Mouse (Mus musculus) heart, embryonic 12.5 days (tissue): ENCODE measurements around the gene Gm3453. TPM values are rescaled to one million over a fixed set of nuclear protein-coding genes. Genes with fewer than 3 reads are reported as not detected.
"Not testable (repeated sequence)": the region's sequence is repeated elsewhere in the genome, so short reads cannot be mapped to it uniquely, and the experiment has no call there.

Experiments used
- ATAC-seq: fragments of 200-750 bp; cut with Nextera tagmentation; 2 replicates; pipeline ENCODE4 v1.8.0; 2017; ENCODE audit warnings: moderate TSS enrichment, moderate library complexity; ENCODE audit not compliant: insufficient number of reproducible peaks, low FRiP score
- H3K27ac ChIP-seq: fragments of 300-500 bp; sonication (generic); 2 replicates; pipeline ENCODE4 v1.5.1; 2016; ENCODE audit warnings: mild to moderate bottlenecking, moderate library complexity; ENCODE audit not compliant: poor library complexity, severe bottlenecking
- H3K27me3 ChIP-seq: fragments of 300-500 bp; sonication (generic); replicated peaks from 2 replicates; pipeline ENCODE4 v1.6.1; 2016; ENCODE audit warnings: mild to moderate bottlenecking, moderate library complexity
- H3K36me3 ChIP-seq: fragments of 300-500 bp; sonication (generic); 2 replicates; pipeline ENCODE4 v1.6.1; 2016; ENCODE audit warnings: mild to moderate bottlenecking, moderate library complexity
- H3K4me1 ChIP-seq: fragments of 300-500 bp; sonication (generic); replicated peaks from 2 replicates; pipeline ENCODE4 v1.6.1; 2016; ENCODE audit warnings: mild to moderate bottlenecking
- H3K4me2 ChIP-seq: fragments of 300-500 bp; sonication (generic); 2 replicates; pipeline ENCODE4 v1.6.1; 2016; ENCODE audit warnings: mild to moderate bottlenecking, moderate library complexity
- H3K4me3 ChIP-seq: fragments of 300-500 bp; sonication (generic); 2 replicates; pipeline ENCODE4 v1.5.1; 2016; ENCODE audit warnings: mild to moderate bottlenecking
- H3K9ac ChIP-seq: fragments of 300-500 bp; sonication (generic); 2 replicates; pipeline ENCODE4 v1.6.1; 2016; ENCODE audit warnings: mild to moderate bottlenecking, moderate library complexity
- H3K9me3 ChIP-seq: fragments of 300-500 bp; sonication (generic); replicated peaks from 2 replicates; pipeline ENCODE4 v1.6.1; 2016; ENCODE audit warnings: mild to moderate bottlenecking, moderate library complexity
- WGBS: fragments of 180-500 bp; shearing (Covaris S2); methylation state at CpG from one replicate; pipeline ENCODE4 v1.1.7; 2016; 5-methylcytosine and 5-hydroxymethylcytosine counted together
- polyA plus RNA-seq: library from polyadenylated mRNA; unstranded; fragments of >200 nt; fragmentation: Nextera tagmentation; extraction: Ambion mirVana; gene quantifications from 2 replicates; pipeline ENCODE4 v1.2.1, GENCODE M21; 2016

The Gm3453 gene
- polyA plus RNA-seq = not detected in 2 replicates

DNA sequence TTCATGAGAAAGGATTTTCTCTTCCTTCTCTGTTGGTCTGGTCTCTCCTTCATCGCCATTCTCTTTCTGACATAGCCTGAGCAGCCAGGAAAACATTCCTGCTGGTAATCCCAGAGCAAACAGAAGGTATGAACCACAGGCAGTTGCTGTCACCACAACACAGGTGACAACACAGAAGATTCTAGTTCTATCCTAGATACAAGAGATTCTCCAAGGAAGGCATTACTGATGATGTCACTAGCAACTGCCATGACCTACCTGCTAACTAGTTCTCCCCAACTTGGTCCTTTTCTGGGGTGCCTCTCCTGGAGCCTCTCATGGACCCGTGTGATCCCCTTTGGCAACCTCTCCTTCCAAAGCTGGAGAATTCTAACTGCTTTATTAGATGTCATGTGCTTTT lies at the start of gene Gm3453:
TSS of gene Gm3453 (minus strand) at position 101 of the 400 bp plus-strand sequence.
- H3K36me3 ChIP-seq, H3K27ac ChIP-seq, ATAC-seq, H3K9me3 ChIP-seq, H3K9ac ChIP-seq, H3K4me3 ChIP-seq, H3K4me1 ChIP-seq, H3K4me2 ChIP-seq, H3K27me3 ChIP-seq: not testable (repeated sequence)
- 54% methylated on average over 2 of the region's 2 CpGs for WGBS

DNA sequence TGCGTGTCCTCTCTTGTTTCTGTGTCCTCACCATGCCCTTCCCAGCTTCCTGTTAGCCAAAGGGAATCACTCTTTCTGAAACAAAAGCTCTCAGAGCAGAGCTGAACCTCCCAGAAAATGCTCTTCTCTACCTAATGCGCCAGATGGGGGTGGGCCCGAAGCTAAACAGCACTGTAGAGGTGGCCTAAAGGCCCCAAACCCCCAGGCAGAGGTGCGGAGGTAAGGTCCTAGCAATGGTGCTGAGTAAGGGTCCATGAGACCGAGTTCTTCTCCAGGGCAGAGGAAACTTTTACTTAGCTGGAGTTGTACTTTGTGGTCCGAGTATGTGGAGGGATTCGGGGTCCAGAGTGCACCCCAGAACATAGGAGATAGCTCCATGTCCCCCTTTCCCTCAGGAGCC lies 8.2 kb upstream of the Gm3453 start:
- not testable (repeated sequence) for H3K9ac ChIP-seq, H3K27me3 ChIP-seq, H3K4me3 ChIP-seq, H3K4me1 ChIP-seq, H3K36me3 ChIP-seq, H3K9me3 ChIP-seq, ATAC-seq, H3K27ac ChIP-seq, H3K4me2 ChIP-seq
- 79% methylated on average over 7 of the region's 7 CpGs for WGBS

DNA sequence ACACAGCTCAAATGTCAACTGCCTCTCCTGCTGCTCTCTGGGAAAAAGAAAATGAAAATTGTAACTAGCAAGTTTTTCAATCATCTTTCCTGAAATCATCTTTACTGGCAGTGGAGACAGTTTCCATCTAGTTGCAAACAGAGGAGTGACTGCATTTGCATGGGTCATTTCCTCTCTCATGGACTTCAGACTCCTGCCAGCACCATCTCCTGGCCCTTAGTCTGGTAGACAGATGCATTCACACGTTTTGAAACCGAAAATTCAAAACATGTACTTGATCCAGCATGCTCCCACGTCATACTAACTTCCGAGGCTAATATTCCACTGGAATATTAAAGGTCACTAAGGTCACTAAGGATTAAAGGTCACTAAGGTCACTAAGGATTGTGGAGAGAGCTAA lies 16.5 kb downstream of the Gm3453 start:
- not testable (repeated sequence) for H3K27me3 ChIP-seq, H3K4me3 ChIP-seq, H3K4me1 ChIP-seq, H3K4me2 ChIP-seq, ATAC-seq, H3K9me3 ChIP-seq, H3K9ac ChIP-seq, H3K27ac ChIP-seq, H3K36me3 ChIP-seq
- 56% methylated on average over 4 of the region's 4 CpGs for WGBS

DNA sequence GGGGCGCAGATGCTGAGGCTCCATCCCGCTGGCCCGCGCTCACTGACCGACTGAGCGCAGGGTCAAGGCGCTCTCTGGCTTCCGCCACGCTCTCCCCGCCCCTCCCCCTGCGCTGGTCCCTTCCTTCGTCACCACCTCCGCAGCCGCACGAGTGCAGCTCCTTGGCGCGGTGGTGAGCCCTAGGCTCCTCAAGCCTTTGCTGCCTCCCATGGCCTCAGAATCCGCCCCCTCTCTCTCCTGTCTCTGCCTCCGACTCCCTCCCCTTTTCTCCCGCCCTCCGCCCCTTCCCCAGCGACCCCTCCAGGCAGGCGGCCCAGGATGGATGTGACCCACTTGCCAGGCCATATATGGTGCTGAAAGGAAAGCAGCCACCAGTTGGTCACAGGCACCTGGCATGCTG lies 17.3 kb downstream of the Gm3453 start, which contains the start of gene Gm3248:
TSS of gene Gm3248 (minus strand) at position 111 of the 400 bp plus-strand sequence.
- not testable (repeated sequence) for H3K4me1 ChIP-seq, H3K27ac ChIP-seq, H3K36me3 ChIP-seq, H3K27me3 ChIP-seq, ATAC-seq, H3K9me3 ChIP-seq
- Histone ChIP-seq H3K4me3 (peak within 1 kb of the TSS; percentile 58), H3K9ac (peak within 1 kb of the TSS; percentile 69), H3K4me2 (peak within 1 kb of the TSS; percentile 93)
- WGBS = 0% methylated on average over 12 of the region's 23 CpGs

DNA sequence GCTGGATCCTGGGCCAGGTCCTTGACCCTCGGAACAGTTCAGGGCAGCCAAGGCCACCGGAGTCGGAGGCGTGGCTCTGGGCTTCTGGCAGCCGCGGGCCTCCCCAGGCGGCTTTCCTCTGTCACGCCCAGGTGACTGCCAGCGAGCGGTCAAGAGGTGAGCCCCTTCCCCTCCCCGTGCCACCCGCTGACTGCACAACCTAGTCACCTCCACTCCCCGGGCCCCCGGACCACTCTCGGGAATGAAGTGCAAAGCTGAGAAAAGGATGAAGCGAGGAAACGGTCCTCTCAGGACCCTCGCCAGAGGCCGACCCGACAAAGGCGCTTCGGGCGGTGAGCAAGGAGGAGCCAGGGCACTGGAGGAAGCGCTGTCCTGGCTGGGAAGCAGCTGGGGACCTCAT lies 17.8 kb downstream of the Gm3453 start:
- H3K27me3 ChIP-seq, H3K27ac ChIP-seq: not testable (repeated sequence)

DNA sequence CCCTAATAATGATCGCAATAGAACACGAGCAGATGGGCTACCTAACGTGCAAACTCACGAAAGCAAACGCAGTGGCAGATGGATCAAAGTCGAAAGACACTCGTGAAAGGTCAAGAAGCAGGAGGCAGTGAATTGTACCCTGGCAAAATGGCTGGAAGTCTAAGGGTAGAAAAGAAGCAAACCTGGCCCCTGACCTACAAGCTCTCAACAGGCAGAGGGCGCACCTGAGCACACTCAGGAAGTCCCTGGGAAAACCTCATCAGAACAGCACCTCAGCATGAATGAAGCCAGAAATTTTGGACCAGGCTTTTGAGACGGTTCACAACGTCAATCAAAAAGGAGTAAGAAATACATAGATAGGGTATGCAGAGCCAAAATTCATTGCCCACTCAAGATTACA lies 18.5 kb downstream of the Gm3453 start:
- not testable (repeated sequence) for H3K9ac ChIP-seq, H3K36me3 ChIP-seq, ATAC-seq, H3K4me2 ChIP-seq, H3K9me3 ChIP-seq, H3K4me1 ChIP-seq, H3K4me3 ChIP-seq, H3K27me3 ChIP-seq, H3K27ac ChIP-seq
- 9% methylated on average over 6 of the region's 10 CpGs for WGBS

More for the DNA sequence above, 17.8 kb downstream of the Gm3453 start:
- H3K4me1 ChIP-seq, ATAC-seq, H3K36me3 ChIP-seq, H3K9me3 ChIP-seq: not testable (repeated sequence)
- Histone ChIP-seq H3K4me2 (peak overlapping the region; percentile 93), H3K9ac (peak overlapping the region; percentile 69), H3K4me3 (peak overlapping the region; percentile 58)
- 2% methylated on average over 21 of the region's 24 CpGs for WGBS

DNA sequence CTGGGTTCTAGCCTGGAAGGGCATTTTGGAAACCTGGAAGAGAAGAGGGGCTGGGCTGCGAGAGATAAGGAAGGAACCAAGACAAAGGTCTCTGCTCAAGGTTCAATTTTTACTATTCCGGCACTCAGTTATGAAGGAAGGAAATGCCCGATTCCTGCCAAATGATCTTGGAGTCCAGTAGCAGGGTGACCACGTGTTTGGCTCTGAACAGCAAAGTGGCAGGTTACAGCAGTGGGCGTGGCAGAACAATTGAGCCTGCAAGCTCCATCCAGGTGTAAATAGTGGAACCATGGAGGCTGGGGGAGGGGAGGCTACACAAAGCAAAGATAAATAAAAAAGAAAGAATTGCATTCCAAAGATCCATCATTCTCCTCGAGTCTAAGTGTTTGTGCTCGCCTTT lies 55.7 kb downstream of the Gm3453 start:
- H3K4me1 ChIP-seq, H3K27me3 ChIP-seq, ATAC-seq, H3K9me3 ChIP-seq, H3K9ac ChIP-seq, H3K27ac ChIP-seq, H3K36me3 ChIP-seq, H3K4me3 ChIP-seq, H3K4me2 ChIP-seq: not testable (repeated sequence)
- 73% methylated on average over 7 of the region's 7 CpGs for WGBS

Other genes with a start within 250 kb of the Gm3453 start
- gene Gm3373, start 237.6 kb downstream of the Gm3453 start, polyA plus RNA-seq = not detected in 2 replicates
- 0.97 and 1.3 TPM in 2 replicates for gene Gm3383, start 171.2 kb downstream of the Gm3453 start, polyA plus RNA-seq
- gene Gm3424, start 148.8 kb downstream of the Gm3453 start, polyA plus RNA-seq = not detected in 2 replicates
- not detected in 2 replicates for gene Gm8237, start 98.8 kb downstream of the Gm3453 start, polyA plus RNA-seq
- 0.77 and 0.95 TPM in 2 replicates for gene Gm3248, start 17.4 kb downstream of the Gm3453 start, polyA plus RNA-seq
- not detected in 2 replicates for gene Gm6337, start 79.1 kb upstream of the Gm3453 start, polyA plus RNA-seq
- gene Gm8206, start 114.8 kb upstream of the Gm3453 start, polyA plus RNA-seq = 1.00 and 1.4 TPM in 2 replicates
- gene Gm3468, start 129.5 kb upstream of the Gm3453 start, polyA plus RNA-seq = 2.6 and 2.9 TPM in 2 replicates
- not detected in 2 replicates for gene Gm3476, start 146.7 kb upstream of the Gm3453 start, polyA plus RNA-seq
- not detected in 2 replicates for gene Gm21560, start 240.2 kb upstream of the Gm3453 start, polyA plus RNA-seq